Mouse (Mus musculus) heart, embryonic 11.5 days (tissue): ENCODE measurements around the gene Cmtm7. TPM values are rescaled to one million over a fixed set of nuclear protein-coding genes. Genes with fewer than 3 reads are reported as not detected.

ENCODE experiments used
- ATAC-seq: fragments of 200-750 bp; cut with Nextera tagmentation; replicated peaks from 2 replicates; pipeline ENCODE4 v1.8.0; 2017; ENCODE audit warnings: moderate library complexity; ENCODE audit not compliant: insufficient number of reproducible peaks, low FRiP score, low TSS enrichment
- H3K27ac ChIP-seq: fragments of 300-500 bp; sonication (generic); 2 replicates; pipeline ENCODE4 v1.5.1; 2014; ENCODE audit warnings: mild to moderate bottlenecking, low read depth, low read length
- H3K27me3 ChIP-seq: fragments of 300-500 bp; sonication (generic); 2 replicates; pipeline ENCODE4 v1.6.1; 2014; ENCODE audit warnings: mild to moderate bottlenecking, low read length, mixed read lengths; ENCODE audit not compliant: control insufficient read depth, insufficient read depth
- H3K36me3 ChIP-seq: fragments of 300-500 bp; sonication (generic); 2 replicates; pipeline ENCODE4 v1.6.1; 2014; ENCODE audit warnings: mild to moderate bottlenecking, low read length, moderate library complexity, mixed read lengths; ENCODE audit not compliant: control insufficient read depth, insufficient read depth
- H3K4me1 ChIP-seq: fragments of 300-500 bp; sonication (generic); 2 replicates; pipeline ENCODE4 v1.6.1; 2014; ENCODE audit warnings: low read length; ENCODE audit not compliant: control insufficient read depth, insufficient read depth
- H3K4me2 ChIP-seq: fragments of 300-500 bp; sonication (generic); 2 replicates; pipeline ENCODE4 v1.6.1; 2014; ENCODE audit warnings: mild to moderate bottlenecking, moderate library complexity
- H3K4me3 ChIP-seq: fragments of 300-500 bp; sonication (generic); 2 replicates; pipeline ENCODE4 v1.5.1; 2014; ENCODE audit warnings: low read depth, low read length
- H3K9ac ChIP-seq: fragments of 300-500 bp; sonication (generic); 2 replicates; pipeline ENCODE4 v1.6.1; 2014; ENCODE audit warnings: mild to moderate bottlenecking, low read depth, low read length, moderate library complexity
- H3K9me3 ChIP-seq: fragments of 300-500 bp; sonication (generic); replicated peaks from 2 replicates; pipeline ENCODE4 v1.6.1; 2016; ENCODE audit warnings: low read length; ENCODE audit not compliant: control insufficient read depth
- WGBS: fragments of 180-500 bp; shearing (Covaris S2); extraction: QIAGEN DNeasy Blood & Tissue Kit; methylation state at CpG from one replicate; pipeline ENCODE4 v1.1.7; 2014; ENCODE audit not compliant: insufficient replicate concordance; 5-methylcytosine and 5-hydroxymethylcytosine counted together
- polyA plus RNA-seq: library from polyadenylated mRNA; unstranded; fragments of >200 nt; fragmentation: Nextera tagmentation; extraction: Ambion mirVana; gene quantifications from 2 replicates; pipeline ENCODE4 v1.2.1, GENCODE M21; 2014

The Cmtm7 gene
- polyA plus RNA-seq, 1 experiment from 2014 or later, result 121 TPM

DNA sequence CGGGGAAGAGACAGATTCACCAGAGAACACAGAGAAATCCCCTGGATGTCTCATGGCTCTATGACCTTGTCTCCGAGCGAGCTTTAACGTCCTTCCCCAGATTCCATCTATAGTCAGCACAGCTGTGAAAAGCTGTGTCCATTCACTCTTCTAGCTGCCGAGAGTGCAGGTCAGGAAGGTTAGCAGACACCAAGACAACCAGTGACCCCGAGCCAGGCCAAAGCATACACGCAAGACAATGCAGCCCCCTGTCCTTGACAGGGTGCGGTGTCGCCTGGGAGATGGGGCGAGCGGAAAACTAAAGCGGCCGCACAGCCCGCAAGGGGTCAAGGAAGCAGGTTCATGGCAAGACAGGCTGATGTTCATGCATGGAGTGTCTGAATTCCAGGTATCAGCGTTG, 19.6 kb upstream of the Cmtm7 start:
- no peak overlapping the region for H3K27ac ChIP-seq
- no peaks in the 10 kb centered on the region for H3K27me3 ChIP-seq

DNA sequence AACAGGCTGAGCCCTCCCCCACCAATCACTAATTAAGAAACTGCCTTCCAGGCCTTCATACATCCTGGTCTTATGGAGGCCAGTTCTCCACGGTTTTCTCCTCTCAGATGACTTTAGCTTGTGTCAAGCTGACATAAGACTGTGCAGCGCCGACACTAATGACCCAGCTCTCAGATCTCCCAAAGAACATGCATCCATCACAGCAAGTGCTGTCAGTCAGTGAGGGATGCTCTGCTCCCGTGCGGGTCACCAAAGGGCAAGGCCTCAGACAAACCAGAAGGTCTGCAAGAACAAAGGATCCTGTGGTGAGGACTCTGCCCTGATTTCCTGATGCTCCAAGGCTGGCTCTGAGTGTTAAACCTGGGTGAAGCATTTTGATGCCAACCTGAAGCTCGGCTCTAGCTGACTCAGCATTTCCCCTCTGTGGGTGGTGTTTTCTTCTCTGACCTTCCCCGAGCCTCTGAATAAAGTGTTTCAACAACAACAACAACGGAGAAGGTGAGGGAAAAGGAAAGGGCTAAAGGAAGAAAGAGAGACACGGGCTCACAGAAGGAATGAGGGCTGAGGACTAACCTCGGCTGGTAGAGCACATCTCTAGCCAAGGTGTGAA, 17.9 kb upstream of the Cmtm7 start:
- whole genome bisulfite sequencing, result 45% methylated on average over 10 of the region's 10 CpGs
- peaks cover 5% of the 10 kb centered on the region; the same call in 1 of the 2 replicates for H3K4me1 ChIP-seq
- no peak overlapping the region for H3K27ac ChIP-seq
- H3K4me3 ChIP-seq, result no peak overlapping the region
- H3K36me3 ChIP-seq, result no peaks in the 10 kb centered on the region
- ATAC-seq, result no peak
- no peak overlapping the region for H3K4me2 ChIP-seq
- H3K9ac ChIP-seq, result no peak overlapping the region
- no peaks in the 10 kb centered on the region for H3K9me3 ChIP-seq
- no peaks in the 10 kb centered on the region for H3K27me3 ChIP-seq

More for the DNA sequence above, 19.6 kb upstream of the Cmtm7 start:
- Histone ChIP-seq H3K4me1 (peaks cover 13% of the 10 kb centered on the region), H3K9me3 (no peaks in the 10 kb centered on the region), H3K36me3 (no peaks in the 10 kb centered on the region), H3K4me3 (no peak overlapping the region), H3K9ac (0 out of 2 replicates have a peak overlapping the region, but pooled peaks have one; percentile 10), H3K4me2 (peak overlapping the region; percentile 19)
- ATAC-seq, result no peak
- 49% methylated on average over 15 of the region's 15 CpGs for WGBS

DNA sequence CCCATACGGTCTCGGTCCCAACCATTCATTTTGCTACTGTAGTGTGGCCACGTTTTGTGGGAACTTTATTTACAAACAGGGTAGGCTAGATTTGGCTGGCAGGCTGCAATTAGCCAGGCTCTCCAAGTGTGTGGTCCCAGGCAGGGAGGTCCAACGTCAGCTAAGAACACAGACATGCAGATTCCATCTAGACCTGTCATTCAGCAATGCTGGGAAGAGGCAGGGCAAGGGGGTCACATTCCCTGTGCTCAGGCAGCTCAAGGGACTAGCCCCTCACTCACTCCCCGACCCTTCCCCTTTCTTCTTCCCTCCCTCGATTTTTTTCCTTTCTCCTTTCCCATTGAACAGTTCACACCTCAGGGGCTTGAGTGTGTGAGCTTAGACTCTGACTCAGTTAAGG, 17.2 kb upstream of the Cmtm7 start:
- H3K4me1 ChIP-seq, result peaks cover 3% of the 10 kb centered on the region; the same call in 1 of the 2 replicates
- WGBS, result 34% methylated on average over 6 of the region's 6 CpGs
- H3K27me3 ChIP-seq, result no peaks in the 10 kb centered on the region
- H3K4me2 ChIP-seq, result no peak overlapping the region
- no peaks in the 10 kb centered on the region for H3K36me3 ChIP-seq
- no peaks in the 10 kb centered on the region for H3K9me3 ChIP-seq
- no peak overlapping the region for H3K9ac ChIP-seq
- H3K4me3 ChIP-seq, result no peak overlapping the region
- H3K27ac ChIP-seq, result no peak overlapping the region
- no peak for ATAC-seq

DNA sequence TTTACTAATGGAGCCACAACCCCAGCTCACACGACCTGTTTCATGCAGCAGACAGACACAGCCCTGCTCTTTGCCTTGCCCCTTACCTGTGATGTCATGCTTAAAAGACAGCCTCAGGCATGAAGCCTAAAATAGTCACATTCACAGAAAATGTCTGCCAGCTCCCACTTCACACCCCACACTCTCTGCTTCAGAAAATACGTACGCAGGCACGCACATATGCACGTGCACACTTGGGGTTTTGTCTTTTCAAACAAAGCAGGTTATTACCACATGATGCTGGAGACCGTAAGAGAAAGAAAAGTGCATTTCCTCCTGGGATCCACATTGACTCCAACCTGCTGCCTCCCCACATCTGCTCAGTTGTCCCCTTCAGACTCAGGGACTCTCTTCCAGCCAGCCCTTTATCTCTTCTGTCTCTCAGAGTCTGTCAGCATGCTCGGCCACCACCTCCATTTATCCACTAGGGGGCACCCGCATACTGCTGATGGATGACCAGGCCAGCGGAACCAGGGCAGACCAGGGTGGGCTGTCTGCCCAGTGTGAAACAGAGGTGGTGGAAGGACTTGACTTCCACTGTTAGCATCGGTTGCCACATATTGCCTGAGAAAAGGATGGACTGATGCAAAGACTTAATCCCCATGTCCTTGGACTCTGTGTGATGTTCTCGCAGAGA, 15.8 kb upstream of the Cmtm7 start:
- H3K4me1 ChIP-seq, result peaks cover 3% of the 10 kb centered on the region; the same call in 1 of the 2 replicates
- no peak overlapping the region for H3K9ac ChIP-seq
- H3K9me3 ChIP-seq, result no peaks in the 10 kb centered on the region
- H3K27me3 ChIP-seq, result no peaks in the 10 kb centered on the region
- H3K27ac ChIP-seq, result no peak overlapping the region
- H3K4me3 ChIP-seq, result no peak overlapping the region
- peak; percentile 61; the same call in 1 of the 2 replicates for ATAC-seq
- no peaks in the 10 kb centered on the region for H3K36me3 ChIP-seq
- no peak overlapping the region for H3K4me2 ChIP-seq
- 51% methylated on average over 11 of the region's 11 CpGs for WGBS

DNA sequence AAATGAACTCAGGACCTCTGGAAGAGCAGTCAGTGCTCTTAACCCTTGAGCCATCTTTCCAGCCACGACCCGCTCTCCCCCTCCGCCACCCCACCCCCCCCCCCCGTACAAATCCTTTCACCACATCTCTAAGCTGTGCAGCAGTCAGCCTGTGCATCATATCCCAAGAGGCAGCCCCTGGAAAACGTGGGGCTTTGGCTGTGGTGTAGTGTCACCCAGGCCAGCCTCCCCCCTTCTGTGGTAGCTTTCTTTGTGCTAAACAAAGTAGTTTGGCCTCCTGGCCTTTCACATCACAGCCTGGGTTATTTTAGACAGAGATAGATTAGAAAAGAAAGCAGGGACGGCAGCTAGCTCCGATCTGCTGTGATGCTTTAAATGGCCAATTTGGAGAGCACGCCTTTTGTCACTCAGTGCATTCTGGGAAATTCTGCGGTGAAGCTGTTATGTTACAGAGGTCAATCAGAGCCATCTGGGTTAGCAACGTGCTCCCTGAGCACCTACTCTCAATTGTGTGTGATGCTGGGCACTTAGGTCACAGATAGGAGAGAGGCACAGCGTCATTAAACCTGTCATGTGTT, 14.9 kb upstream of the Cmtm7 start:
- Histone ChIP-seq H3K4me1 (peaks cover 3% of the 10 kb centered on the region; the same call in 1 of the 2 replicates), H3K4me3 (no peak overlapping the region), H3K36me3 (no peaks in the 10 kb centered on the region), H3K9me3 (no peaks in the 10 kb centered on the region), H3K4me2 (no peak overlapping the region), H3K27ac (no peak overlapping the region), H3K9ac (no peak overlapping the region), H3K27me3 (no peaks in the 10 kb centered on the region)
- no peak for ATAC-seq
- WGBS, result 30% methylated on average over 10 of the region's 11 CpGs

DNA sequence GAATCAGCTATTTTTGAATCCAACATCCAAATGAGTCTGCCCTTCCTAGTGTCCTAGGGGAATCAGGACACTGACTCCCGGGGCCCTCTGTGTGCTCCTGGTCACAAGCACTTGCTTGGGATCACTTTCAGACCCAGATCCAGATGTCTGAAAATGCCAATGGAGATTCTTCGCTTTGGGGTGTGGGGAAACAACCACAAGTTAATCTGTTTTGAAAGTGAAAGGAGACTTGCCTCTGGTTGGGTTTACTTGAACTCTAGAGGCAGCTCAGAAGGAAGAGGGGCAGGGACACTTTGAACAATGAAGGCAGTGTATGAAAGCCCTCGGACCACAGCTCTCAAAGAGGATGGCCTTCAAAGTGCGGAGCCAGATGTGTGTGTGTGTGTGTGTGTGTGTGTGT, 12.8 kb upstream of the Cmtm7 start:
- Histone ChIP-seq H3K36me3 (no peaks in the 10 kb centered on the region), H3K9ac (no peak overlapping the region), H3K4me2 (no peak overlapping the region), H3K27ac (no peak overlapping the region), H3K4me1 (no peaks in the 10 kb centered on the region), H3K27me3 (no peaks in the 10 kb centered on the region), H3K4me3 (no peak overlapping the region), H3K9me3 (no peaks in the 10 kb centered on the region)
- WGBS, result 76% methylated on average over 4 of the region's 4 CpGs
- ATAC-seq, result no peak

DNA sequence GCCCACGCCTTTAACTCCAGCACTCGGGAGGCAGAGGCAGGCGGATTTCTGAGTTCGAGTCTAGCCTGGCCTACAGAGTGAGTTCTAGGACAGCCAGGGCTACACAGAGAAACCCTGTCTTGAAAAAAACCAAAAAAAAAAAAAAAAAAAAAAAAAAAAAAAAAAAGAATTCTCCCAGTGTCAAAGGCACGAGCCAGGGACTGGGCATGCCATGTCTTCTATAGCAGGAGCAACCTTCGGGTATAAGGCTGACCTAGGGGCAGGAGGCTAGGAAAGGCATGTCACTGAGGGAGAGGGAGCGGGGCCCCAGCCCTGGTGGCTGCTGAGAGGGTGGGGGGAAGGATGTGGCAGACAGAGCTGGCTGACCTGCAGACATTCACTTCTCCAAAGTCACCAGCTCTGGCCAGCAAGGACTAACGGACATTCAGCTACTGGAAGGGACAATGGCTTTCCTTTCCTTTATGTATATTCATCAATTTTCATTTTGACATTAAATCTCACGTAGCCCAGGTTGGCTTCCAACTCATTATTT, 12.2 kb upstream of the Cmtm7 start:
- Histone ChIP-seq H3K27ac (no peak overlapping the region), H3K36me3 (no peaks in the 10 kb centered on the region), H3K4me3 (no peak overlapping the region), H3K4me2 (no peak overlapping the region), H3K9me3 (no peaks in the 10 kb centered on the region), H3K9ac (no peak overlapping the region), H3K4me1 (no peaks in the 10 kb centered on the region), H3K27me3 (no peaks in the 10 kb centered on the region)
- ATAC-seq, result no peak
- WGBS, result 84% methylated on average over 9 of the region's 9 CpGs

DNA sequence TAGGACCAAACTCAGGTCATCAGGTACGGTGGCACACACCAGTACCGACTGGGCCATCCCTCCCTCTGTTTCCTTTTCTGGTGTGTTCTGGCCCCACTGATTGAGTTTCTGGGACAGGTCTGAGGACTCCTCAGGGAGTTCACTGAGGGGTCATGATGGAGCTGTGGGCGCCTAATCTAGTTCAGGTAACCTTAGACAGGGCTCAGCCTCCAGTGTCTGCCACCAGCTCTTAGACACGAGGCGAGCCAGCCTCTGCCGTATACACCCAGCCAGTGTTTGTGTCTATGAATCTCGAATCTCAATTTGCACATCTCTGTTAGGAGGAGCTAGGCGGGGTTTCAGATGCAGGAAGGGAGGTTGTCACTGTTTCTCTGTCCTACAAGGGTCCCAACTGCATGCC, 8.3 kb upstream of the Cmtm7 start:
- no peak overlapping the region for H3K4me3 ChIP-seq
- ATAC-seq, result no peak; the same call in 1 of the 2 replicates
- no peaks in the 10 kb centered on the region for H3K9me3 ChIP-seq
- H3K36me3 ChIP-seq, result no peaks in the 10 kb centered on the region
- no peak overlapping the region for H3K4me2 ChIP-seq
- H3K27me3 ChIP-seq, result no peaks in the 10 kb centered on the region
- H3K27ac ChIP-seq, result no peak overlapping the region
- H3K4me1 ChIP-seq, result peaks cover 8% of the 10 kb centered on the region
- 80% methylated on average over 8 of the region's 8 CpGs for WGBS
- no peak overlapping the region for H3K9ac ChIP-seq
